Mouse (Mus musculus) heart, postnatal 0 days (tissue): ENCODE measurements around the gene Vapa. TPM values are rescaled to one million over a fixed set of nuclear protein-coding genes. Genes with fewer than 3 reads are reported as not detected.

Source experiments
- ATAC-seq: fragments of 200-750 bp; cut with Nextera tagmentation; 2 replicates; pipeline ENCODE4 v1.8.0; 2017; ENCODE audit warnings: low read depth, moderate number of reproducible peaks, moderate library complexity; ENCODE audit not compliant: insufficient read depth
- DNase-seq: peaks from one replicate; pipeline ENCODE4 v3.0.0-alpha.2; 2016; ENCODE audit warnings: low spot score
- H3K27ac ChIP-seq: fragments of 300-500 bp; sonication (generic); 2 replicates; pipeline ENCODE4 v1.5.1; 2014; ENCODE audit warnings: low read depth, mild to moderate bottlenecking
- H3K27me3 ChIP-seq: fragments of 300-500 bp; sonication (generic); 2 replicates; pipeline ENCODE4 v1.6.1; 2014; ENCODE audit warnings: low read length, mixed read lengths; ENCODE audit not compliant: control insufficient read depth, insufficient read depth
- H3K36me3 ChIP-seq: fragments of 300-500 bp; sonication (generic); replicated peaks from 2 replicates; pipeline ENCODE4 v1.6.1; 2014; ENCODE audit warnings: low read length, mixed read lengths; ENCODE audit not compliant: control insufficient read depth, insufficient read depth
- H3K4me1 ChIP-seq: fragments of 300-500 bp; sonication (generic); 2 replicates; pipeline ENCODE4 v1.6.1; 2014; ENCODE audit warnings: antibody characterized with exemption; ENCODE audit not compliant: control insufficient read depth, insufficient read depth
- H3K4me2 ChIP-seq: fragments of 300-500 bp; sonication (generic); 2 replicates; pipeline ENCODE4 v1.6.1; 2014; ENCODE audit warnings: low read depth, mild to moderate bottlenecking, low read length, moderate library complexity
- H3K4me3 ChIP-seq: fragments of 300-500 bp; sonication (generic); 2 replicates; pipeline ENCODE4 v1.5.1; 2014; ENCODE audit warnings: low read depth, low read length
- H3K9ac ChIP-seq: fragments of 300-500 bp; sonication (generic); replicated peaks from 2 replicates; pipeline ENCODE4 v1.6.1; 2014; ENCODE audit warnings: low read depth, low read length, mixed read lengths
- H3K9me3 ChIP-seq: fragments of 300-500 bp; sonication (generic); replicated peaks from 2 replicates; pipeline ENCODE4 v1.6.1; 2016; ENCODE audit warnings: low read length; ENCODE audit not compliant: control insufficient read depth
- CTCF ChIP-seq: IDR thresholded peaks from 2 replicates; pipeline ENCODE4 v1.5.1; 2016; ENCODE audit warnings: antibody characterized with exemption, control low read depth, low read depth
- EP300 ChIP-seq: IDR thresholded peaks from 2 replicates; pipeline ENCODE4 v1.6.1; 2016; ENCODE audit warnings: antibody characterized with exemption, low read depth
- WGBS: fragments of 180-500 bp; shearing (Covaris S2); extraction: QIAGEN DNeasy Blood & Tissue Kit; methylation state at CpG from one replicate; pipeline ENCODE4 v1.1.7; 2014; 5-methylcytosine and 5-hydroxymethylcytosine counted together
- polyA plus RNA-seq: library from polyadenylated mRNA; unstranded; fragments of >200 nt; fragmentation: Nextera tagmentation; extraction: Ambion mirVana; gene quantifications from 2 replicates; pipeline ENCODE4 v1.2.1, GENCODE M21; 2015
- total RNA-seq: library from RNA; depleted of rRNA; stranded (reverse); fragments of >200 nt; gene quantifications from 2 replicates; pipeline ENCODE4 v1.2.3, GENCODE M21; 2014; ENCODE audit warnings: low replicate concordance

The Vapa gene
- total and polyA plus RNA-seq, 2 experiments from 2014 or later: 49.8 to 139 TPM

DNA sequence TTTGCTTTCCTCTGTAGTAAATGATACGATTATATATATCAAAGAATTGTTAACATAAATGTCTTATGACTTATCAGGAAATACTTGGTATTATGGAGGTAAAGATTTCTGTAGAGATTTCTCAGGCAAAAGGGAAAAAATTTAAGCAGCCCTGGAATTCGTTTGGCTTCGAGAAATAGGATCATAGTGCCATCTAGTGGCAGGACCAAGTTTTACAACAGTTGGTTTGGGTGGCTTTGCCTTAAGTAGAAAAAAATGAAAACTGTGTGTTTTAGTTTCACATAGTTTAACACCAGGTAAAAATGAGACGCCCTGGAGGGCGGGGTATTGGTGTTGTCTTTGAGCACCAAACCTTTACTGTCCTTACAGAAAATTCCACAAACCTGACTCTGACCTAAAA lies 50.6 kb downstream of the Vapa start:
- no peak overlapping the region for H3K27ac ChIP-seq
- ATAC-seq (no peak), DNase-seq (peak; percentile 39)
- no peak overlapping the region for H3K4me2 ChIP-seq
- no peak overlapping the region for H3K4me3 ChIP-seq
- 2% methylated on average over 5 of the region's 5 CpGs for WGBS
- H3K36me3 ChIP-seq: no peaks in the 10 kb centered on the region
- TF ChIP-seq CTCF (peak; percentile 68), EP300 (no peak)
- 0 out of 2 replicates have a peak, but pooled peaks cover 6% of the 10 kb centered on the region for H3K4me1 ChIP-seq
- no peaks in the 10 kb centered on the region for H3K9me3 ChIP-seq
- H3K27me3 ChIP-seq: no peaks in the 10 kb centered on the region
- no peak overlapping the region for H3K9ac ChIP-seq

DNA sequence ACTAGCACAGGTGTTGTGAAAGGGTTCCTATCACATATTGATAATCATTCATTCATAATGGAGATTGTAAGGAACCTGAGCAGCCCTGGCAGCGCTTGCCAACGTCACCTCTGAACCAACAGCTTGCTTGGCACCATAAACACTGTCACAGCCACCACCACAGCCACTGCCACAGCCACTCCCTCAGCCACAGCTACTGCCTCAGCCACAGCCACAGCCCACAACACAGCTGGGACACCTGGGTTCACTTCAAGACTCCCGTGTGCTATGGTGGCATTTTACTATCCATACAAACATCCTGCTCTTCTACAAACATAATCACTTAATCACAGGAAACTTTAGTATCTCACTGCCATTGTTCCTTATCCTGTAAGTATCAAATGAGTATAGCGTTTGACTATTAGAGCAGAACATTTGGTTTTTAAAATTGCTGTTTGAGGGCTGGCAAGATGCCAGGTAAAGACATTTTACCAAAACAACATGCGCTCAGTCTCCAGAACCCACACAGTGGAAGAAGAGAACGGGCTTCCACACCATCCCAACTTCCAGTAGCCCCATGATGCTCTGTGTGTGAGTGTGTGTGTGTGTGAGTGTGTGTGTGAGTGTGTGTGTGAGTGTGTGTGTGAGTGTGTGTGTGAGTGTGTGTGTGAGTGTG lies 51.9 kb downstream of the Vapa start:
- Histone ChIP-seq H3K4me1 (0 out of 2 replicates have a peak, but pooled peaks cover 11% of the 10 kb centered on the region), H3K4me3 (no peak overlapping the region), H3K4me2 (no peak overlapping the region), H3K9ac (no peak overlapping the region), H3K27me3 (no peaks in the 10 kb centered on the region), H3K9me3 (no peaks in the 10 kb centered on the region), H3K27ac (no peak overlapping the region), H3K36me3 (no peaks in the 10 kb centered on the region)
- DNase-seq (no peak), ATAC-seq (no peak)
- 64% methylated on average over 6 of the region's 6 CpGs for WGBS
- TF ChIP-seq CTCF: no peak
- TF ChIP-seq EP300: no peak

DNA sequence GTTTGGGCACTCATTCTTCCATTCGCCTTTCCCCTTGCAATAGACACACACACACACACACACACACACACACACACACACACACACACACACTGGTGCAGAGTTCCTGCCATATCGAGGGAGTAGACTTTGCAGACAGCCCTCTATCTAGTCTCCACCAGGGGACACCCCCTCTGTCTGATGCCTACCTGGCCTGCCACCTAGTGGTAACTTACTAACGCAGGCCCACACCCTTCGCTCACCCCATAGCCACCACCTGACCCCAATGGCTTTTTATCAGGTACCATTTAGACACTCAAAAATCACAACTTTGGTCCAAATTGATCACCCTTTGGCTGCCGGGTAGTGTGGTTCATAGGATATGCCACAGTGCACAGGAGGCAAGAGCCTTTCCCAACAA lies 54.1 kb downstream of the Vapa start:
- peak; percentile 34 for DNase-seq
- H3K4me1 ChIP-seq: 0 out of 2 replicates have a peak, but pooled peaks cover 11% of the 10 kb centered on the region
- H3K4me3 ChIP-seq: no peak overlapping the region
- peak; percentile 69 for TF ChIP-seq CTCF
- no peak for TF ChIP-seq EP300
- H3K27ac ChIP-seq: no peak overlapping the region
- H3K27me3 ChIP-seq: no peaks in the 10 kb centered on the region
- WGBS: 49% methylated on average over 5 of the region's 5 CpGs
- H3K9ac ChIP-seq: no peak overlapping the region
- no peaks in the 10 kb centered on the region for H3K36me3 ChIP-seq
- H3K4me2 ChIP-seq: no peak overlapping the region
- ATAC-seq: no peak
- no peaks in the 10 kb centered on the region for H3K9me3 ChIP-seq

DNA sequence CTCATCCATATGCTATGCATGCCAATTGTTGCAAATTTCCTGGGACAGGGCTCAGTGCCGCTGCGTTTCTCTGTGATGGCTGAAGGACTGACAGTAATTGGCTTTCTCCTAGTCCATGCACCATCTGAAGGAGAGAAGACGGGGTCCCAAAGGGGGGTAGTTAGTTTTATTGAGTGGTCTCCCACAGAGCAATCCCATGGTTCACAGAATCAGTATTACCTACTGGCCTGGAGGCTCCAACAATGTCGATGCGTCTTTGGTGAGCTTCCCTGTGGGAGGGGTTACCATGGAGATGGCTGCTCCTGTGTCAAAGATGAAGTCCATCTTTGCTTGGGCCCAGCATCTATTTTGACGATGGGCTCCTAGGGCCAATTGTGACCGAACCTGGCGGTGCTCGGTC lies 54.6 kb downstream of the Vapa start:
- Histone ChIP-seq H3K27ac (no peak overlapping the region), H3K4me1 (0 out of 2 replicates have a peak, but pooled peaks cover 11% of the 10 kb centered on the region), H3K9ac (no peak overlapping the region), H3K9me3 (no peaks in the 10 kb centered on the region), H3K4me3 (no peak overlapping the region), H3K36me3 (no peaks in the 10 kb centered on the region), H3K4me2 (peak overlapping the region; percentile 21; the same call in 1 of the 2 replicates), H3K27me3 (no peaks in the 10 kb centered on the region)
- no peak for TF ChIP-seq CTCF
- TF ChIP-seq EP300: no peak
- 58% methylated on average over 9 of the region's 9 CpGs for WGBS
- no peak for ATAC-seq
- DNase-seq: no peak

DNA sequence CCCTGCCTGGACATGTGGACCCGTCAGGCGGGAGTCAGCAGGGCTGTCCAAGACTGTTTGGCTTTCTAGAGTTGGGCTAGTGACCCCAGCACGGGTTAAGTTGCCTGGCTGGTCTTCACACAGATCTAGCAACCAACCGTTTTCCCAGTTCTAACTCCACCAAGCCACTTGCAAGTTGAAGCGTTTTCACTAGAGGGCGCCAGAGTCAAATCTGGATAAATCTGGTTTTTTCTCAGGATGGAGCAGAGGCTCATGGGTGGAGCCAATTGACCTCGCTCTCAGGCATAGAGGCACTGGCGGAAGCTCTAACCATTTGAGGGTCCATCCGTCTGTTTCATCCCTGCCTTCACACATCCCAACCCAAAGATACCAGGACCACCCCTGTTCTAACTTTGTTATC lies 55.1 kb downstream of the Vapa start:
- peak overlapping the region; percentile 21; the same call in 1 of the 2 replicates for H3K4me2 ChIP-seq
- H3K4me1 ChIP-seq: 0 out of 2 replicates have a peak, but pooled peaks cover 7% of the 10 kb centered on the region
- TF ChIP-seq EP300: no peak
- TF ChIP-seq CTCF: peak; percentile 66
- DNase-seq: peak; percentile 62
- no peaks in the 10 kb centered on the region for H3K9me3 ChIP-seq
- H3K9ac ChIP-seq: no peak overlapping the region
- ATAC-seq: peak; percentile 62
- no peaks in the 10 kb centered on the region for H3K36me3 ChIP-seq
- H3K4me3 ChIP-seq: no peak overlapping the region
- H3K27me3 ChIP-seq: no peaks in the 10 kb centered on the region
- H3K27ac ChIP-seq: no peak overlapping the region
- 45% methylated on average over 9 of the region's 9 CpGs for WGBS

DNA sequence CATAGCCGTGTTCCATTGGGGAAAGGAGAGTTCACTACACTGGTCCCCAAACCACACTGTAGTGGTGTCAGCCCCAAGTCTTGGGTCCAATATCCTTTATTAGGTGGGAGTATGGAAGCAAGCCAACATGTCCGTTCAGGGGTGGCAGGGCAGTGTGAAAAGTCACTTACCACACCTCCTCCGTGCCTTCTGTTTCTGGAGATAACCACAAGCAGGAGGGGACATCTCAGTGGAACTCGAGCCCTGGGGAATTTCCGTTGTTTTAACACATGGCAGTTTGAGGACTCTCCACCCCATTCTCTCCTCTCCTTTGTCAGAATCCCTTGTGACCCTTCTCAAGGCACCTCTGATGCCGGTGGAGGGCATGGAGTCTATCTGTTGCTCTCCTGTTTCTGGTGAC lies 56.1 kb downstream of the Vapa start:
- H3K9ac ChIP-seq: no peak overlapping the region
- TF ChIP-seq EP300: no peak
- no peak for TF ChIP-seq CTCF
- H3K9me3 ChIP-seq: no peaks in the 10 kb centered on the region
- H3K4me3 ChIP-seq: no peak overlapping the region
- WGBS: 27% methylated on average over 6 of the region's 6 CpGs
- ATAC-seq (no peak), DNase-seq (no peak)
- no peak overlapping the region for H3K4me2 ChIP-seq
- no peak overlapping the region for H3K27ac ChIP-seq
- H3K36me3 ChIP-seq: no peaks in the 10 kb centered on the region
- H3K4me1 ChIP-seq: 0 out of 2 replicates have a peak, but pooled peaks cover 5% of the 10 kb centered on the region
- no peaks in the 10 kb centered on the region for H3K27me3 ChIP-seq
